Mouse (Mus musculus) stomach, embryonic 14.5 days (tissue): Measurements from ENCODE around the gene Wdfy1. TPM values are rescaled to one million over a fixed set of nuclear protein-coding genes. Genes with fewer than 3 reads are reported as not detected.

Experiments
- ATAC-seq: fragments of 200-750 bp; cut with Nextera tagmentation; 2 replicates; pipeline ENCODE4 v1.8.0; 2017; ENCODE audit warnings: low read depth, moderate TSS enrichment; ENCODE audit not compliant: insufficient number of reproducible peaks, insufficient read depth, low FRiP score
- H3K27ac ChIP-seq: fragments of 300-500 bp; sonication (generic); 2 replicates; pipeline ENCODE4 v1.5.1; 2014; ENCODE audit warnings: mild to moderate bottlenecking, low read length, moderate library complexity, mixed read lengths
- H3K27me3 ChIP-seq: fragments of 300-500 bp; sonication (generic); 2 replicates; pipeline ENCODE4 v1.6.1; 2014; ENCODE audit warnings: low read length, control low read depth, mixed read lengths; ENCODE audit not compliant: control insufficient read depth, insufficient read depth
- H3K36me3 ChIP-seq: fragments of 300-500 bp; sonication (generic); 2 replicates; pipeline ENCODE4 v1.6.1; 2014; ENCODE audit warnings: mild to moderate bottlenecking, control low read depth, low read length, moderate library complexity, mixed read lengths; ENCODE audit not compliant: control insufficient read depth, insufficient read depth
- H3K4me1 ChIP-seq: fragments of 300-500 bp; sonication (generic); 2 replicates; pipeline ENCODE4 v1.6.1; 2014; ENCODE audit warnings: low read length, control low read depth, mixed read lengths; ENCODE audit not compliant: control insufficient read depth, insufficient read depth
- H3K4me2 ChIP-seq: fragments of 300-500 bp; sonication (generic); replicated peaks from 2 replicates; pipeline ENCODE4 v1.6.1; 2014; ENCODE audit warnings: low read depth, low read length, control low read depth
- H3K4me3 ChIP-seq: fragments of 300-500 bp; sonication (generic); 2 replicates; pipeline ENCODE4 v1.5.1; 2014; ENCODE audit warnings: low read depth, low read length, control low read depth
- H3K9ac ChIP-seq: fragments of 300-500 bp; sonication (generic); replicated peaks from 2 replicates; pipeline ENCODE4 v1.6.1; 2014; ENCODE audit warnings: low read depth, mild to moderate bottlenecking, control low read depth, low read length, moderate library complexity, mixed read lengths
- H3K9me3 ChIP-seq: fragments of 300-500 bp; sonication (generic); 2 replicates; pipeline ENCODE4 v1.6.1; 2016; ENCODE audit warnings: low read depth, low read length, control low read depth; ENCODE audit not compliant: control insufficient read depth
- WGBS: fragments of 180-500 bp; shearing (Covaris S2); extraction: QIAGEN DNeasy Blood & Tissue Kit; methylation state at CpG from one replicate; pipeline ENCODE4 v1.1.7; 2014; 5-methylcytosine and 5-hydroxymethylcytosine counted together
- polyA plus RNA-seq: library from polyadenylated mRNA; unstranded; fragments of >200 nt; fragmentation: Nextera tagmentation; extraction: Ambion mirVana; gene quantifications from 2 replicates; pipeline ENCODE4 v1.2.1, GENCODE M21; 2014

The Wdfy1 gene
- polyA plus RNA-seq, 1 experiment from 2014 or later, result 40.5 TPM

DNA sequence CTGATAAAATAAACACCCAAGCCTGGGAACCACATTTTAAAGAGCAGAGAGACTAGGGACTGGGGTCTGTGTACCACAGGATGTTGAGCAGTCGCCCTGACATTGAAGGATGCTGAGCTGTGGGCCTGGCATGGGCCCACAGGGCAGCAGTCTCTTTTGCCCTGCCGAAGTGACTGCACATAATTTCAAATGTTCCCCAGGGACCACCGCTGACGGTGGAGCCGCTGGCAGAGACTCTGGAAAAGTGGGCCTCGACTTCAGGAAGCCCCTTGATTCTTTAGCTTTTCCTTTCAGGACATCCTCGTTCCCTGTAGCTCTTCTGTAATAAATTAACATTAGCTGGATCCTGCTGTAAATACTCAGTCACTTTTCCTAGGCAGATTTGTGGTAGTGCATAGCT, 18.8 kb downstream of the Wdfy1 start:
- Histone ChIP-seq H3K4me2 (no peak overlapping the region), H3K27me3 (no peaks in the 10 kb centered on the region), H3K36me3 (no peaks in the 10 kb centered on the region), H3K4me1 (peaks cover 8% of the 10 kb centered on the region; the same call in 1 of the 2 replicates), H3K9me3 (no peaks in the 10 kb centered on the region), H3K4me3 (no peak overlapping the region), H3K9ac (no peak overlapping the region), H3K27ac (no peak overlapping the region)
- 58% methylated on average over 7 of the region's 7 CpGs for WGBS
- no peak for ATAC-seq

DNA sequence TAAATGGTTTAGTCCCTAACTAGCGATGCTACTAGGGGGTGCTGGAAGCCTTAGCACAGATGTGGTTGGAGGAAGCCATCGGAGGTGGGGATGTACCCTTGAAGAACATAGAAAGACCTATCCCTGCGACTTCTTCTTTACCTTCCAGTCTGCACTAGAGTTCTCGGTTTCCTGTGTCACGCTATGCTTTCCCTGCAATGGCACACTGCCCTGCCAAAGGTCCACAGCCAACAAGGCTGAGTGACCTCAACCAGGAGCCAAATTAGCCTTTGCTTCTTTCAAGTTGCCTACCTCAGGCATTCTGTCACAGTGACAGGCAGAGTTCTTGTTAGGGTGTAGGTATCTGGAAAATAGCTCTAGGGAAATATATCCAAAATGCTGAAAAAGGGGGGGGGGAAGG, 19.5 kb downstream of the Wdfy1 start:
- Histone ChIP-seq H3K4me3 (no peak overlapping the region), H3K27ac (no peak overlapping the region), H3K4me2 (no peak overlapping the region), H3K4me1 (peaks cover 8% of the 10 kb centered on the region; the same call in 1 of the 2 replicates), H3K9me3 (no peaks in the 10 kb centered on the region), H3K36me3 (no peaks in the 10 kb centered on the region), H3K27me3 (no peaks in the 10 kb centered on the region), H3K9ac (no peak overlapping the region)
- WGBS, result 92% methylated on average over 5 of the region's 5 CpGs
- ATAC-seq, result no peak

DNA sequence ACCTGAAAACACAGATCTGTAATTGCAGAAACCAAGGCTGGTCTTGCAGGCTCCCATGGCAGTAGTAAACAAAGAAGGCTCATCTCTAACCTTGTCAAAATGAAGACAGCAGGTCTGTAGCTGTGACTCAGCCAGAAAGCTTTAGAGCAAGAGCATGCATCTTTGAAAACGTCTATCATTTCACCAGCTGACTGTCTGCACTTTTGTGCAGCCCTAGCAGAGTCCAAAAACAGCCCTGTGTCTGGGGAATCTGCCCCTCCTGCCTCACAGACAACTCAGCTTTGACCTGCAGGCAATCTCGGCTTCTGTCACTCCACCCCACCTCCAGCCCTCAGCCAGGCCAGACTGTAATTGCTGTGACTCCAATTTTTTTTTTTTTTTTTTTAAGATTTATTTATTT, 20.6 kb downstream of the Wdfy1 start:
- Histone ChIP-seq H3K4me1 (peaks cover 4% of the 10 kb centered on the region; the same call in 1 of the 2 replicates), H3K4me2 (no peak overlapping the region)
- WGBS, result 43% methylated on average over 2 of the region's 2 CpGs

DNA sequence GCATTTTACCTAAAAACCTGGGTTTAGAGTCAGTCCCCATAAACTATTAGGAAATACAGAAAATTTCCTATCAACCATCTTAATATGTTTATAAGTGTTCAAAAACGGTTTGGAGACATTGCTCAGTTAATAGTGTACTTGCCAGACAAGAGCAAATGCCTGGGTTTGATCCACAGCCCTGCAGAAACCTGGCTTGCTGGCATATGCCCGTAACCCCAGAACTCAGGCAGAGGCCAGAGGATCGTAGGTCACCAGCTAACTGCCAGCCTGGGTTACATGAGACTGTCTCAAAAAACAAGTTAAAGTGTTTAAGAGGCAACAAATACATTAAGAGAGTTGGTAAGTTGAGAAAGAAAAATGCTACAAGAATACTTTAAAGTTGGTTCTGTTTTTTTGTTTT, 21.0 kb downstream of the Wdfy1 start:
- H3K27ac ChIP-seq, result no peak overlapping the region
- H3K4me2 ChIP-seq, result no peak overlapping the region
- ATAC-seq, result no peak
- H3K36me3 ChIP-seq, result no peaks in the 10 kb centered on the region
- no peaks in the 10 kb centered on the region for H3K27me3 ChIP-seq
- H3K4me1 ChIP-seq, result peaks cover 3% of the 10 kb centered on the region; the same call in 1 of the 2 replicates
- peaks cover 3% of the 10 kb centered on the region; the same call in 1 of the 2 replicates for H3K9me3 ChIP-seq
- 83% methylated on average over 3 of the region's 3 CpGs for WGBS
- no peak overlapping the region for H3K9ac ChIP-seq
- no peak overlapping the region for H3K4me3 ChIP-seq

More for the DNA sequence above, 20.6 kb downstream of the Wdfy1 start:
- peaks cover 3% of the 10 kb centered on the region; the same call in 1 of the 2 replicates for H3K9me3 ChIP-seq
- no peak overlapping the region for H3K27ac ChIP-seq
- H3K27me3 ChIP-seq, result no peaks in the 10 kb centered on the region
- H3K36me3 ChIP-seq, result no peaks in the 10 kb centered on the region
- H3K4me3 ChIP-seq, result no peak overlapping the region
- no peak overlapping the region for H3K9ac ChIP-seq
- ATAC-seq, result no peak

DNA sequence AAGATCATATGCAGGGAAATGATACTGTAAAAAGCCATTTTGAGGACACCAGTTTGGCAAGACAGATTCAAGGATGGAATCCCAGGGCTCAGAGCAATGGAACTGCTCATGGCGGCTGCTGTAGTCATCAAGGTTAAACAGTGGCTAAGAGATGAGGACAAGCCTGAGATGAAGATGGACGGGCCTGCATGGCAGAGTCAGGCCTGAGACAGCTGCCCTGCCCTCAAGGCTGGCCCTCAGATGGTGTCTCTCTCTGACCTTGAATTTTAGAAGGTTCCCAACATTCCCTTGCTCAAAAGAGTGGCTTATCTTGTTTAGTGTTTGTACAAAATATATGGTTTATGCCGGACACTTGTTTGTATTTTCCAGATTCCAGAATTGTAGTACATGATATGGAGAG, 22.5 kb downstream of the Wdfy1 start:
- Histone ChIP-seq H3K4me2 (no peak overlapping the region), H3K36me3 (no peaks in the 10 kb centered on the region), H3K27me3 (no peaks in the 10 kb centered on the region), H3K9ac (no peak overlapping the region), H3K27ac (no peak overlapping the region), H3K4me1 (no peaks in the 10 kb centered on the region), H3K4me3 (no peak overlapping the region), H3K9me3 (peaks cover 3% of the 10 kb centered on the region; the same call in 1 of the 2 replicates)
- WGBS, result 86% methylated on average over 3 of the region's 3 CpGs
- no peak for ATAC-seq

DNA sequence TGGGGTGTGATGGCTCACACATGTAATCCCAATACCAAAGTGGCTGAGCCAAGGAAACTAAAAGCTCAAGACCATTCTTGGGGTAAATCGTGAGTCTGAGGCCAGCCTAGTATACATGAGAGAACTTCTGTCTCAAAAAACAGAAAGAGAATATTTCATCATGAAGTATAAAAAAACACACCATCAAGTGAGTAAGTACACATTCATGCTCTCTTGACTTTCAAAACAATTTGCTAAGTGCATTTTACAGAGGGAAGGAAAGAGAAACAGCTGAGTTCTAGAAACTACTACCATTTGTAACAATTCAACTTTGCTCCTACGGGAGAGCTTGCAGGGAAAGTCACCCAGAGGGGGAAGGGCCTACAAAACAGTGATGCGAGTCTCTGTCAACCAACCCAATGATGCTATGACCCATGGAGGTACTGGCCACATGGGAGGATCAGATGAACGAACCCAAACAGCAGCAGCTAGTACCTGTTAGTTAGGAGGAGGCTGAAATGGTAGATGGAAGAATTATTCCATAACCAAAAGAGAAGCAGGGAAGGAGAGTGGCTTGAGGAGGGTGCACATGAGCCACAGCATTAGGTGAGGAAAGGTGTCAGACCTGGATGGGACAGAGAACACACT, 23.1 kb downstream of the Wdfy1 start:
- no peaks in the 10 kb centered on the region for H3K27me3 ChIP-seq
- no peak for ATAC-seq
- H3K4me2 ChIP-seq, result no peak overlapping the region
- H3K36me3 ChIP-seq, result no peaks in the 10 kb centered on the region
- H3K4me1 ChIP-seq, result no peaks in the 10 kb centered on the region
- no peak overlapping the region for H3K9ac ChIP-seq
- H3K27ac ChIP-seq, result no peak overlapping the region
- H3K4me3 ChIP-seq, result no peak overlapping the region
- peaks cover 3% of the 10 kb centered on the region; the same call in 1 of the 2 replicates for H3K9me3 ChIP-seq
- 76% methylated on average over 4 of the region's 4 CpGs for WGBS

DNA sequence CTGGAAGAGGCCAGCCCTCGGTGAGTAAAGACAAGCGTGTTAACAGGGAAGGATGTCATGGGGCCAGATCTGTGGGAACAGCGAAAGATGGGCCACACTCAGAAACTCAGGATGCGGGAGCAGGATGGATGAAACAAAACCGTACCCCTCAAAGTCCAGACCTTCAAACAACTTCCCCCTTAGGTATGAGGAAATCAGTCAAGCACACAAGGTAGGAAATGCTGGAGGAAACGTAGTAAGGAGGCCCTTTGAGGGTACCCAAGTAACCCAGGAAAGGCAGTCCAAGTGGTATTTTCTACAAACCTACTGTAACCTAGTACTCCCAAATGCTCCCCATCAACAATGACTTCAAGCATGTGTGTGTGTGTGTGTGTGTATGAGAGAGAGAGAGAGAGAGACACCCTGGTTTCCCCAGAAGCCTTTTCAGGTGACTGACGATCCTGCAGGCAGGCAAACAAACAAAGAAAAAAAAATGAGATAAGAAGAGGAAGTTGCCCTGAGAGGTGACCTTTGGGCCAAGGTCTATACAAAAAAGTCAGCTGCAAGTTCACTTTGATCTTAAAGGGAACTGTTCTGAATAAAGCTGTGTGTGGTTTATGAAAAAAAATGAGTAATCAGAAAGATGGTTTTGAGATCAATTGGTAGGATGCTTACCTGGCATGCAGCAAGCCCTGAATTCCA, 23.8 kb downstream of the Wdfy1 start:
- no peaks in the 10 kb centered on the region for H3K4me1 ChIP-seq
- H3K36me3 ChIP-seq, result no peaks in the 10 kb centered on the region
- ATAC-seq, result no peak
- 66% methylated on average over 7 of the region's 7 CpGs for WGBS
- H3K27ac ChIP-seq, result no peak overlapping the region
- H3K4me2 ChIP-seq, result no peak overlapping the region
- H3K4me3 ChIP-seq, result no peak overlapping the region
- H3K9me3 ChIP-seq, result peaks cover 3% of the 10 kb centered on the region; the same call in 1 of the 2 replicates
- H3K27me3 ChIP-seq, result no peaks in the 10 kb centered on the region
- no peak overlapping the region for H3K9ac ChIP-seq

DNA sequence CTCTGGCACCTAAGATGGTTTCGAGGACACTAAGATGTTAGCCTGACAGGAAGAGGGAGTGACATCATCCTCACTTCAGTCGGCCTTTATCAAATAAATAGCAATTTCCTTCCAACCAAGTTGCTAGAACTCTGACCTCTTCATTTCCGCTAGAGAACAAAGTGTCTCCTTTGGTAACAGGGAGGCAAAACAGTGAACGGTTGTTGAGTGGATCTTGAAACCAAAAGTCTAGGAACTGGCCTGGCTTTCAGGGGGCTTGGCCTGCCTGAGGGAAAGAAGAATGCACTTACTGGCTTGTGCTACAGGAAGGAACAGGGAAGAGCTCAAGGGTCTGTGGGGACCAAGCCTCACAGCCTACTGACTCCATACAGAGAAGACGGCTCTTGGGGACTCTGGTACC, 24.8 kb downstream of the Wdfy1 start:
- Histone ChIP-seq H3K4me3 (no peak overlapping the region), H3K4me1 (no peaks in the 10 kb centered on the region), H3K9me3 (peaks cover 3% of the 10 kb centered on the region; the same call in 1 of the 2 replicates), H3K36me3 (no peaks in the 10 kb centered on the region), H3K27ac (no peak overlapping the region), H3K9ac (no peak overlapping the region), H3K27me3 (no peaks in the 10 kb centered on the region), H3K4me2 (no peak overlapping the region)
- ATAC-seq, result no peak
- WGBS, result 75% methylated on average over 5 of the region's 5 CpGs
